Mouse (Mus musculus) macrophage (primary cell): Measurements from ENCODE around the gene Rps2. TPM values are rescaled to one million over a fixed set of nuclear protein-coding genes. Genes with fewer than 3 reads are reported as not detected.
"Not testable (repeated sequence)": the region's sequence is repeated elsewhere in the genome, so short reads cannot be mapped to it uniquely, and the experiment has no call there.

Experiments
- H3K27ac ChIP-seq: fragments of 350-480 bp; formaldehyde crosslinking; 2 replicates; pipeline ENCODE4 v1.9.0; 2021
- H3K36me3 ChIP-seq: fragments of 350-480 bp; formaldehyde crosslinking; 2 replicates; pipeline ENCODE4 v1.9.0; 2021; ENCODE audit errors: inconsistent target
- H3K4me3 ChIP-seq: fragments of 350-480 bp; formaldehyde crosslinking; 2 replicates; pipeline ENCODE4 v1.9.0; 2021; ENCODE audit errors: inconsistent target
- H3K79me2 ChIP-seq: fragments of 350-480 bp; formaldehyde crosslinking; 2 replicates; pipeline ENCODE4 v1.9.0; 2021; ENCODE audit errors: inconsistent target
- WGBS: methylation state at CpG from one replicate; pipeline ENCODE4 v1.1.7; 2026; ENCODE audit warnings: inconsistent platforms; ENCODE audit not compliant: missing documents; 5-methylcytosine and 5-hydroxymethylcytosine counted together
- polyA plus RNA-seq: library from polyadenylated mRNA; stranded (reverse); fragments of 250-400 nt; gene quantifications from 3 replicates; pipeline ENCODE4 v1.2.4, GENCODE M21; 2018; ENCODE audit warnings: inconsistent platforms

The Rps2 gene
- polyA plus RNA-seq, 1 experiment from 2014 or later = 612 TPM

DNA sequence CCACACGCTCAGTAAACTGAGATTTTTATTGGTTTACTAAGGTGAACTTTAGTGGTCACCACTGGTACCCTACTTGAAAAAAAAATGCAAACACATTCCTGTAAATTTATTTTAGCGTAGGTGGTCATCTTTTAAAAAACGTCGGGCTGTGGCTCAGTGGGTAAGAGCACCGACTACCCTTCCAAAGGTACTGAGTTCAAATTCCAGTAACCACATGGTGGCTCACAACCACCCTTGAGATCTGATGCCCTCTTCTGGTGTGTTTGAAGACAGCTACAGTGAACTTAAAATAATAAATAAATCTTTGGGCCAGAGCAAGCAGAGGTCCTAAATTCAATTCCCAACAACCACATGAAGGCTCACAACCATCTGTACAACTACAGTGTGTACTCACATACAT lies 1.0 kb downstream of the Rps2 start:
- H3K4me3 ChIP-seq = peak overlapping the region; percentile 68
- H3K36me3 ChIP-seq = not testable (repeated sequence)
- peak overlapping the region; percentile 46 for H3K27ac ChIP-seq
- WGBS = 83% methylated on average over 5 of the region's 5 CpGs
- peaks cover 47% of the 10 kb centered on the region for H3K79me2 ChIP-seq

- H3K79me2 ChIP-seq = peaks cover 49% of the 10 kb centered on the region
- peak overlapping the region; percentile 46 for H3K27ac ChIP-seq
- H3K4me3 ChIP-seq = peak overlapping the region; percentile 68
- peaks cover 5% of the 10 kb centered on the region; the same call in 1 of the 2 replicates for H3K36me3 ChIP-seq
- WGBS = under 1% methylated on average over 59 of the region's 61 CpGs
Observed at GRCm38 (mm10) chr17:24719494-24720222, 1.7 kb downstream of the Rps2 start.

GRCm38 (mm10) chr17:24720616-24721015 lies 2.7 kb downstream of the Rps2 start:
- WGBS = 5% methylated on average over 10 of the region's 11 CpGs
- H3K27ac ChIP-seq = 0 out of 2 replicates have a peak overlapping the region, but pooled peaks have one; percentile 12
- H3K36me3 ChIP-seq = not testable (repeated sequence)
- peak overlapping the region; percentile 68 for H3K4me3 ChIP-seq
- H3K79me2 ChIP-seq = peaks cover 49% of the 10 kb centered on the region

DNA sequence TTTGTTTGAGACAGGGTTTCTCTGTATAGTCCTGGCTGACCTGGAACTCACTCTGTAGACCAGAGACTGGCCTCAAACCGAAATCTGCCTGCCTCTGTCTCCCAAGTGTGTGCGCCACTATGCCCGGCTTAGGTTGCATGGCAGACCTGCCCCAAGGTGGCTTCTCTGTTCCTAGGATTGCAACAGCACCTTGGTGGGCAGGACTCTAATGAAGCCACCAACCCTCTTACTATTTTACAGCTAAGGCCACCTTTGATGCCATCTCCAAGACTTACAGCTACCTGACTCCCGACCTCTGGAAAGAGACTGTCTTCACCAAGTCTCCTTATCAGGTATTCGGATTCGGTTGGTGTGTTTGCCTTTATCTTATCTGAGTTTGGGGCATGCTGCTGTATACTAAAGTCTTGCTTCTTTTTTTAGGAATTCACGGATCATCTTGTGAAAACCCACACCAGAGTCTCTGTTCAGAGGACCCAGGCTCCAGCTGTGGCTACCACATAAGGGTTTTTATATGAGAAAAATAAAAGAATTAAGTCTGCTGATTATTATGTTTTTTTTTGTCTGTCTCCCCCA lies 3.6 kb downstream of the Rps2 start:
- Histone ChIP-seq H3K79me2 (peaks cover 49% of the 10 kb centered on the region), H3K4me3 (peak overlapping the region; percentile 68; the same call in 1 of the 2 replicates)
- not testable (repeated sequence) for H3K27ac ChIP-seq

DNA sequence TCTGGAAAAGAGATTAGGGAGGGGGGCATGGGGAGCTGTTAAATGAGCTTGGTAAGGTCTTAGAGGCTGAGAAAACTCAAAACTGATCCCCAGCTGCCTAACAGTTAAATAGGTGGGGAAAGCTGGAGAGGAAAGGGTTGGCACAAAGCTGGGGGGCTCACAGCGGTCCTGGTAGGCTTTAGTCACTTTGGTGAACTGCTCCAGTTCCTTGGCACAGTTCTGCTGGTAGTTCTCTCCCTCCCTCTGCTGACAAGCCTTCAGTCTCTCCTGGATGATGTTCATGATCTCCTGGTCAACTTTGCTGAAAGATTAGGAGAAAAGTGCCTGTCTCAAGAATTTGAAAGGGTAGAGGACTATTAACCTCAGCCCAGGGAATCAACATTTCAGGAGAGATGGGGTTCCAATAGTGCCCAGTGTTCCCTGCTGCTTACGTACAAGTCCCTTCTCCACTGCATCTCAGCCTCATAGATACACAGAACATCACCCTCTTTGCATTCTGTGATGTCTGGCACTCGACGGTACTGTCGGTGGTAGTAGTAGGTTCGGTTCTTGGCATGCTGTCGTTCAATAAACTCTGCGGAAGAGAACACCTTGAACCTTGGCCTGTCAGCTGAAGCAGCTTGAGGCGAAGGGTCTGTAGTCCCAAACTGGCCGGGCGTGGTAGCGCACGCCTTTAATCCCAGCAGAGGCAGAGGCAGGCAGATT lies 4.5 kb downstream of the Rps2 start:
- Histone ChIP-seq H3K27ac (no peak overlapping the region), H3K4me3 (no peak overlapping the region), H3K36me3 (peaks cover 5% of the 10 kb centered on the region; the same call in 1 of the 2 replicates), H3K79me2 (peaks cover 49% of the 10 kb centered on the region)
- 80% methylated on average over 13 of the region's 13 CpGs for WGBS

More for the DNA sequence above, 3.6 kb downstream of the Rps2 start:
- 76% methylated on average over 7 of the region's 7 CpGs for WGBS
- not testable (repeated sequence) for H3K36me3 ChIP-seq

GRCm38 (mm10) chr17:24723122-24723880 lies 5.4 kb downstream of the Rps2 start:
- Histone ChIP-seq H3K27ac (peak overlapping the region; percentile 52), H3K79me2 (peaks cover 49% of the 10 kb centered on the region), H3K4me3 (peak overlapping the region; percentile 73), H3K36me3 (peaks cover 5% of the 10 kb centered on the region; the same call in 1 of the 2 replicates)
- 2% methylated on average over 12 of the region's 12 CpGs for WGBS

DNA sequence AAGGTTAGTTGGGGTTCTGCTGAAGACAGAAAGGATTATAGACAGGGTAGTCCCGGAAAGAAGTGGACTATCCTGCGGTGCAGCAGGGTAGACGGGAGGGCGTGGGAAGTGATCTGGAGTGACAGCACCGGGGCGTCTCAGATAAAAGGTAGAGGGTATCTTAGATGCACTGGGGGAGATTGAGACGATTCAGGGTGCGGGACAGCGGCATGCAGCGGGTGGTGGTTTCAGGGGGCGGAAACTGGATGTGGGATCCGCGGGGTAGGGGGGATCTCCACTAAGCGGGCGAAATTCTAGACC lies 5.9 kb downstream of the Rps2 start:
- under 1% methylated on average over 15 of the region's 15 CpGs for WGBS
- Histone ChIP-seq H3K4me3 (peak overlapping the region; percentile 73), H3K27ac (peak overlapping the region; percentile 52), H3K79me2 (peaks cover 46% of the 10 kb centered on the region), H3K36me3 (peaks cover 5% of the 10 kb centered on the region; the same call in 1 of the 2 replicates)

DNA sequence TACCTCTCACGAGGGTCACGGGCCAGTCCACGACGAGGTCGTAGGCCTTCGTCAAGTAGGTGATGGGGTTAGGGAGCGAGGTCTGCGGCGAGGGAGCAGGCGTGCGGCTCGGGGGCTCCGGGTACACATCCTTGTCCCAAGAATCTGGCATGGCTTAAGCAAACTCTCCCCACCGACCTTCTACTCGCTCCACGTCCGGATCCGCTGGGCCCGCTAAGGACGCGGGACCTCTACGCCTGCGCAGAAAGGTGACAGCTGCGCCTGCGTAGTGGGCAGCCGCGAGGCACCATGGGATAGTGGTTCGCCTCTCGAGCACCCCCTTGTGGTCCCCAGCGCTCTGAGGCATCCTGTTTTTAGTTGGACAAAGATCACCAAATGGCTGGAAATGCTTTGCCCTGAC lies 6.3 kb downstream of the Rps2 start, which contains the start of gene Ndufb10:
Ndufb10 (minus strand) TSS at position 295 of the 400 bp plus-strand sequence.
- peak within 1 kb of the TSS; percentile 73 for H3K4me3 ChIP-seq
- H3K79me2 ChIP-seq = peaks cover 43% of the 10 kb centered on the region
- peak within 1 kb of the TSS; percentile 52 for H3K27ac ChIP-seq
- peaks cover 5% of the 10 kb centered on the region; the same call in 1 of the 2 replicates for H3K36me3 ChIP-seq
- under 1% methylated on average over 30 of the region's 30 CpGs for WGBS

DNA sequence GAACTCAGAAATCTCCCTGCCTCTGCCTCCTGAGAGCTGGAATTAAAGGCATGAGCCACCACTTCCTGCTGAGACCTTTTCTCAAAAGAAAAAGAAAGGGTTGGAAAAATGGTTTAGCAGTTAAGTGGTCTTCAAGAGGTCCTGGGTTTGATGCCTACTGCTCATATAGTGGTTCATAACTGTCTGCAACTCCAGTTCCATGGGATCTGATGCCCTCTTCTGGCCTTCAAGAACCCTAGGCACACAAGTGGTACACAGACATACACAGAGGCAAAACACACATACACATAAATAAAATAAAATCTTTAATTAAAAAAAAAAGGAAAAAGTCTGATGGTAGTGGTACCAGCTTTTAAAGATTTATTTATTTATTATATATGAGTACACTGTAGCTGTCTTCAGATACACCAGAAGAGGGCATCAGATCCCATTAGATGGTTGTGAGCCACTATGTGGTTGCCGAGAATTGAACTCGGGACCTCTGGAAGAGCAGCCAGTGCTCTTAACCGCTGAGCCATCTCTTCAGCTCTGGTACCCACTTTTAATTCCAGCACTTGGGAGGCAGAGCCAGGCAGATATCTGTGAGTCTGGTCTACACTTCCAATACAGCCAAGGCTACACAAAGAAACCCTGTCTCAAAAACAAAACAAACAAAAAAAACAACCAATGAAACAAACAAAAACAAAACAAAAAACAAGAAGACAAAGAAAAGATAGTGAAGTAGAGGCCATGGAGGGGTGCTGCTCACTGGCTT lies 7.9 kb downstream of the Rps2 start:
- H3K4me3 ChIP-seq = no peak overlapping the region
- 80% methylated on average over 3 of the region's 3 CpGs for WGBS

DNA sequence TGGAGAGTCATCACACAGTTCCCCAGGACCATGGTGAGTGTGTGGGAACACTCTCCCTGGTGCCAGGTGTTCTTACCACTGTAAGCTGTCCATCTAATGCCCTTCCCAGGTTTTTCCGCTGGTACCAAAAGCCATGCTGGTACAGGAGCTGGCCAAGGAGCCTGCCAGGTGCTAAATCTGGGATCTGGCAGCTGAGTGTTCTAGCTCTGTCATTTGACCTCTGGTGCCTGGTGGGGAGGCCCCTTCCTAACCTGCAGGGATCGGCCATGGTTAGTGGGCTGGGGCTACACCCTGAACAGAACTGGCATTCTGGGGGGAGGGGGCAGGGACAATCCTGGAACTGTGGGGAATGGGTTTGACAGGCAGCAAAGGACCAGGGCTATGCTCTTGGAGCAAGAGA lies 9.7 kb downstream of the Rps2 start, which contains the start of gene Rpl3l:
Rpl3l (plus strand) TSS at position 203 of the 400 bp plus-strand sequence.
- no peak within 1 kb of the TSS for H3K27ac ChIP-seq
- H3K36me3 ChIP-seq = no peaks in the 10 kb centered on the region
- no peak within 1 kb of the TSS for H3K4me3 ChIP-seq
- WGBS = 94% methylated on average over 2 of the region's 2 CpGs
- peaks cover 15% of the 10 kb centered on the region for H3K79me2 ChIP-seq

More for the DNA sequence above, 7.9 kb downstream of the Rps2 start:
- Histone ChIP-seq H3K36me3 (peaks cover 5% of the 10 kb centered on the region; the same call in 1 of the 2 replicates), H3K79me2 (peaks cover 33% of the 10 kb centered on the region), H3K27ac (no peak overlapping the region)

DNA sequence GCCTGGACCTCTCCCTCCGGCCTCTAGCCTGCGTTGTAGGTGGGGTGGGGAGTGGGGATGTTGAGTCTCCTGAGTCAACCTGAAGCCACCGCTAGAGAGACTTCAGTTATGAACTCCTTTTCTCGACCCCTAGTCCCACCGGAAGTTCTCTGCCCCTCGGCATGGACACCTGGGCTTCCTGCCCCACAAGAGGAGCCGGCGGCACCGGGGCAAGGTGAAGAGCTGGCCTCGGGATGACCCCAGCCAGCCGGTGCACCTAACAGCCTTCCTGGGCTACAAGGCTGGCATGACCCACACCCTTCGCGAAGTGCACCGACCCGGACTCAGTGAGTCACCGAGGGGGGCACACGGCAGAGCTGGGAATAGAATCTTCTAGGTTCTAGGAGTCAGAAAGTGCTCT lies 10.3 kb downstream of the Rps2 start:
- 73% methylated on average over 17 of the region's 17 CpGs for WGBS
- no peaks in the 10 kb centered on the region for H3K36me3 ChIP-seq
- H3K27ac ChIP-seq = no peak overlapping the region
- peaks cover 10% of the 10 kb centered on the region for H3K79me2 ChIP-seq
- H3K4me3 ChIP-seq = no peak overlapping the region

GRCm38 (mm10) chr17:24729067-24729466 lies 11.2 kb downstream of the Rps2 start:
- WGBS = over 99% methylated on average over 6 of the region's 6 CpGs
- no peak overlapping the region for H3K4me3 ChIP-seq
- H3K79me2 ChIP-seq = peaks cover under 1% of the 10 kb centered on the region; the same call in 1 of the 2 replicates
- no peak overlapping the region for H3K27ac ChIP-seq
- no peaks in the 10 kb centered on the region for H3K36me3 ChIP-seq

DNA sequence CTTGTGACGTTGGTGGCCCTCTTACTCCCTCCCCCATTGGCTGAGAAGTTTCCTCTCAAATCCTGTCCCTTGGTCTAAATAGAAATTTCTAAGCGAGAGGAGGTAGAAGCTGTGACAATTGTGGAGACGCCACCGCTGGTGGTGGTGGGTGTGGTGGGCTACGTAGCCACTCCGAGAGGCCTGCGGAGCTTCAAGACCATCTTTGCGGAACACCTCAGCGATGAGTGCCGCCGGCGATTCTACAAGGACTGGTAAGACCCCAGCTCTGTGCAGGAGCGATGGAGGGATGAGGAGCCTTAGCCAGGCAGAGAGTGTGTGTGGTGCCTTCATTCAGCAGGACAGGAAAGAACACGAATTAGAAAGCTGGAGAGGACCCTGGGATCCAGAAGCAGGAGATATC lies 12.9 kb downstream of the Rps2 start:
- 88% methylated on average over 14 of the region's 14 CpGs for WGBS
- H3K79me2 ChIP-seq = no peaks in the 10 kb centered on the region
- H3K4me3 ChIP-seq = no peak overlapping the region
- no peak overlapping the region for H3K27ac ChIP-seq
- H3K36me3 ChIP-seq = no peaks in the 10 kb centered on the region
